Mouse (Mus musculus) ES-Bruce4 (cell line): ENCODE measurements around the gene Dolk.

Experiments
- CTCF ChIP-seq: IDR thresholded peaks from one replicate; pipeline ENCODE4 v1.8.1; 2011; ENCODE audit warnings: low read depth, low read length
- EP300 ChIP-seq: IDR thresholded peaks from 2 replicates; pipeline ENCODE4 v1.6.1; 2011; ENCODE audit warnings: low read depth, low read length; ENCODE audit not compliant: insufficient read depth
- POLR2A ChIP-seq: IDR thresholded peaks from one replicate; pipeline ENCODE4 v1.8.1; 2011; ENCODE audit warnings: low read length; ENCODE audit not compliant: insufficient read depth

DNA sequence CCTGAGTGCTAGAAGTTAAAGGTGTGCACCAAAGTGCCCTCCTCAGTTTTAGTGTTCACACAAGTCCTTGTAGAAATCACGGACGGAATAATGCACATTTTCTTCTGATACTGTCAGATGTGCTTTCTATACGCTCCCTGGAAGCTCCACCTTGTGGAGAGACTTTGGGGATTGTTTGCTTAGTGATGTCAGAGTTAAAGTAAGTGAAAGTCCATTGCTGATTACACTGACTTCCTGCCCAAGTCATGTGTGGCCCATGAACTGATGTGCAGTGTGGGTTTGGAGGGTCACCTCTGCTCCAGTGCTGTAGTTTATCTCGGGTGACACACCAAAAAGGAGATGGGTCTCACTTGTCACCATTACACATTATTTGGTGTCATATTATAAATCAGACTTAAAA is 33.1 kb upstream of the Dolk start:
- TF ChIP-seq POLR2A (no peak), CTCF (no peak), EP300 (no peak)
